Mouse (Mus musculus) cortical plate, adult 2 months (tissue): Measurements from ENCODE around the gene Gpx6.

Experiments
- CTCF ChIP-seq: fragments of 200-500 bp; IDR thresholded peaks from 2 replicates; pipeline ENCODE4 v1.5.1; 2011; ENCODE audit warnings: mild to moderate bottlenecking, control low read depth, low read length; ENCODE audit not compliant: insufficient read depth; ENCODE audit errors: extremely low read depth
- POLR2A ChIP-seq: fragments of 200-500 bp; IDR thresholded peaks from 2 replicates; pipeline ENCODE4 v1.6.1; 2011; ENCODE audit warnings: mild to moderate bottlenecking, low read length, control low read depth; ENCODE audit not compliant: insufficient read depth; ENCODE audit errors: extremely low read depth

GRCm38 (mm10) chr13:21276551-21276950, 35.4 kb upstream of the Gpx6 start:
- TF ChIP-seq POLR2A, result no peak
- TF ChIP-seq CTCF, result no peak
